15 mouse cellular contexts compared by ENCODE assay signal in genomic region chr10:69386767-69387166, GRCm38 (mm10). TPM values are rescaled to one million over a fixed set of nuclear protein-coding genes. Genes with fewer than 3 reads are reported as not detected.
DNase-seq lines count a peak whose midpoint lies in the region.
"Had no signal": no experiment of that assay in that cellular context is flagged by ENCODE, and none has a peak within 500 bp of the region (broad histone marks: within the 10 kb centered on the region; RNA-seq: fewer than 3 reads in every experiment).

No protein-coding gene starts in this region.

- intact Hi-C loops in heart, postnatal 14 days (cut with DNase I) = no loop called here

- peak; percentile 24 for DNase-seq in heart, adult 11 months
- no peak for DNase-seq in heart, postnatal 14 days
- DNase-seq in ES-CJ7 (ENCODE audit: low read depth, low spot score) (peak; percentile 53), ZHBTc4 (ENCODE audit: low read depth, low spot score) (peak; percentile 71), adipocyte (ENCODE audit: low spot score) (no peak)
- DNase-seq: adrenal gland, adult 8-10 months; adrenal gland, postnatal 14 days; adrenal gland, postnatal 36 days; B cell, adult 2 months; cerebellum, adult 11-12 months; cerebellum, adult 2 months; cerebellum, adult 9-10 months; cerebellum, postnatal 10 days; cerebellum, postnatal 25 days; forebrain, postnatal 0 days had no signal

RNA-seq across cellular contexts. Expression of gene Ank3, which starts 11.8 kb away (rescaled TPM):
- total RNA-seq in heart, postnatal 14 days (2021) = 10 to 100 TPM; 78.4 to 78.6 TPM

RNA-seq across cellular contexts. Expression of gene Cdk1, which starts 34.0 kb away (rescaled TPM):
- 10 to 100 TPM; 10.4 to 16.0 TPM for total RNA-seq in heart, postnatal 14 days (2021)

Comparison
In these comparisons a context has a peak if more than half of its experiments do, and no peak if none do; other contexts are left out.
1. DNase-seq: peak in heart, adult 11 months (single experiment), ES-CJ7 (single experiment) and ZHBTc4 (single experiment); none in heart, postnatal 14 days (0 of 2) and adipocyte (single experiment).